Mouse (Mus musculus) kidney, postnatal 10 days (tissue): ENCODE measurements around the gene Slc25a4.
A peak's percentile ranks its signal among the peaks of the same experiment; 100 is the strongest.
"Not testable (repeated sequence)": the region's sequence is repeated elsewhere in the genome, so short reads cannot be mapped to it uniquely, and the experiment has no call there.

Experiments
- DNase-seq: peaks from one replicate; pipeline ENCODE4 v3.0.0; 2021; ENCODE audit warnings: mixed read lengths

Gene Slc25a4

DNA sequence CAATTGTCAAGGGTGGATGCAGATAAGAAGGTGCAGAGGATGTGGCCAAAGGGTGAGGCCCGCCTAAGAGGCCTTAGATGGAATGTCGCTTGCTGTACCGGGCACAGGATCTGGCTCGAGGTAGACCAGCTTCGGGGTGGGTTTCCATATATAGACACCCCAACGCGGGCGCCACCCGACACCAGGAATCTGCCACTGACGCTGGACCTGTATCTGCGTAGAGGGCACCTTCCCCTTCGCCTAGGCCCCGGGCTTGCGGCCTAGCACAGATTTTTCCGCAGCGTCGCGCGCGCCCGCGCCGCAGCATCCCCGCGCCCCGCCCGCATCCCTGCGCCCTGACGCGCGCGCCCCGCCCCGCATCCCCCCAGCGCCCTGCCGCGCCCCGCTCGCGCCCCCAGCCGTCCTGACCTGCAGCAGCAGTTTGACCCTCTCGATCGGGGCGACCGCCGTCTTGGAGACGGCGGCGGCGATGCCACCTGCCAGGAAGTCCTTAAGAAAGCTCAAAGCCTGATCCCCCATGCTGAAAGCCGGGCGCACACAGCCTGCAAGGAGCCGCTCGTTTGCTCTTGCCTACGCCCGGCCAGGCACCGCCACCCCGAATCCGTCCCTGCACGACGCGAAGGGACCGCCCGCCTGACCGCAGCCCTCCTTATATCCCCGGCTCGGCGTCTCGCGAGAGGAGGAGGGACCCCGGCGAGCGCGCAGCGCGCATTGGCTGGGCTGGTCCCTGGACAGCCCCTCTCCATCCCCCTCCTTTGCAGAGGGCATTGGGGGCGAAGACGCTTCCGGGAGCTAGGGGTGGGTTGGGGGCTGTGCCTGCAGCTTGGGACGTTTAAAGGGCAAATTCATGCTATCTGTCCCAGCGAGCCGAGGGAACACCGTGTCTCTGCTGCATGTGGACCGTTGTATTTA is at the start of gene Slc25a4:
Slc25a4 (minus strand) TSS at position 881 of the 912 bp plus-strand sequence.
- peak; percentile 98 for DNase-seq

DNA sequence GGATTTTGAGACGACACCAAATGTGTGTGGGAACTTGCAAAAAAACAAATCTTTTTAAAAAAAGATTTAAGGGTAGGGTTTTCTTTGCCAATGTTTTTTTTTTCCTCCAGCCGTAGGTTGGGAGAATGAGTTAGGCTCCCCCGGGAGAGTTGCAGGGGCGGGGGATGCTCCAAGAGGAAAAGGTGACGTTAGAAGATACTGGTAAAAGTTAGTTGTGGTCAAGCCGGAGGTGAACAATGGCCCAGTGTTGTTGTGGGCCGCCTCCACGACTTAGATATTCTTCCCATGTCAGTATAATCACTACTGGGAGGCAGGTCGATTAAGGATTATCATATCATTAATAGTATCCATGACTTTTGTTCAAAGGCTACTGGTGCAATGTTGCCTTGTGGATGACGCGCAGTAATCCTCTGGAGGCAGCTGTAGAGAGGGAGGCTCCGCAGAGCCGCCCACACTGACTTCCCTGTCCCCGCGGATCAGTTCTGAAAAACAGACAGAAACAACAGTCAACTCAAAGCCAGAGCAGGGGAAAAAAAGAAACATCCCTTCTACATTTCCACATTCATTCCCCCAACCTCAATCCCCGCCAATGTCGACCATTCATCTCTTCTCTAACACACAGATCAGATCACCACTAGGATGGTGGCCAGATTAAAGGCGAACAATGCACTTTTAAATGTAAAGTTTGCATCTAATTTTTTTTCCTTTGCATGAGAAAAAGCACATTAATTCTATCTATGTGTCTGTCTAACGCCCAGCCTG is 47.0 kb upstream of the Slc25a4 start:
- no peak for DNase-seq

DNA sequence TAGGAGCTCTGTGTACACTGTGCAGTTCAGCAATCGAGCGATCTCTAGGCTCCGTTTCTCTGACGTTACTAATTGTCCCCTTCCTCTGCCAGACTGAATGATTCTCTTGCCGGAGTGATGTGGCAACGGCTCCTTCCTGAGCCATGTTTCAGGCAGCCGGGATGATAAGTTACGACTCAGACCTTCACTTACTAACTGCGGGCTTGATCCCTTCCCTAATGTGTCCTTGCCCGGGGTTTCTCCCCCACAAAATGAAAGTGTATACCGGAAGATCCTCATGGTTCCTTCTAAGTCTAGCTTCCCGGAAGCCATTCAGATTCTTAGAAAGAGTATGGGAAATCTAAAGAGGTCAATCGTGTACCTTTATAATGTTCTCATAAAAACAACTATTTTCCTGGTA is 41.4 kb upstream of the Slc25a4 start:
- no peak for DNase-seq

DNA sequence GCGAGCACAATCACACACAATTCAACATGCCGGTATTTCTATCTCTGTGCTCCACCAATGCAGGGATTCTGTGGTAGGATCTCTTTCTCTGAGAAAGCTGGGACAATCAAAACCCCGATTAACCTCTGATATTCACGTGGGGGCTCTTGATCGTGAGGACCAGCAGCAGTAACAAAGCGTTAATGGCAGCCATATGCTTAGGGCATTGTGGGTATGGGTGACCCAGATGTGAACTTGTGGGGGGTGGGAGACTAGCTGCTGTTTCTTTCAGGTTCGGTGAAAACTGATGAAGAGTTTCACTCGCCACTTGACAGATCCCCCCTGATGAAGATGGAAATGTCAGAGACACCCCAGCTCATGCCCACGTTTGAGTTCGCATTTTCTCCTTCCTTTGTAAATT is 40.5 kb upstream of the Slc25a4 start:
- no peak for DNase-seq

DNA sequence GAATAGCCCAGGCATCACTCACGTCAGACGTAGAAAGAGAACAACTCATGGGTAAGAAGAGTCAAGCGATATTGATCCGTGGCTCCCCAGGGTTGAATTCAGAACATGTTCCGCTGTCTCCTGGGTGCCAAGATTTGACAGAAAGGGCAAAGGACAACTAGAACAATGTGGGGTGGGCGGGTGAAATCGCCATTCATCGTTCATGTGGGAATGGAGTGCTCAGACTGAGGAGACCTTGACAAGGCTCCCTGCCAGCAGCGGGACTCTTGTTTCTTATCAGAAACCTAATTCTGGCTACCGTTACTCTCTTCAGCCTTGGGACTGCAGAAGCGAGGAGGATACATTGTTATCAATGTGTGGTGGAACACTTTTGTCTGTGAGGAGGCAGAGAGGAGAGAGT is 35.3 kb upstream of the Slc25a4 start:
- DNase-seq = no peak

DNA sequence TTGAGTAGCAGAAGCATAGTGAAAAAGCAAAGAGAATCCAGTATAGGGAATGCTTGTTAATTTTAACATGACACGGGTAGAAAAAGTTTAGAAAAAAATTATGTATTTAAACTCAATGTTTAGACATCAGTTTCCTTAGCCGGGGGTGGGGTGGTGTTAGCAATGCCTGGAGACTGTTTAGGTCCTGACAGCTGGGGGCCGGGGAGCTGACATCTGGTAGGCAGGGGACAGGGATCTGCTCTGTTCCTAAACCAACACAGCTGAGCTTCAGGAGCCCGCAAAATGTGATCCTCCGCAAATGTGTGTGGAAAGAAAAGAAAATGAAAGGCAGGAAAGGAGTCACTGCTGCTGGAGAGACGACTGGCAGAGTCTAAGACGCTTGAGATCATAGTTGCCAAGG is 31.9 kb upstream of the Slc25a4 start:
- DNase-seq = no peak

DNA sequence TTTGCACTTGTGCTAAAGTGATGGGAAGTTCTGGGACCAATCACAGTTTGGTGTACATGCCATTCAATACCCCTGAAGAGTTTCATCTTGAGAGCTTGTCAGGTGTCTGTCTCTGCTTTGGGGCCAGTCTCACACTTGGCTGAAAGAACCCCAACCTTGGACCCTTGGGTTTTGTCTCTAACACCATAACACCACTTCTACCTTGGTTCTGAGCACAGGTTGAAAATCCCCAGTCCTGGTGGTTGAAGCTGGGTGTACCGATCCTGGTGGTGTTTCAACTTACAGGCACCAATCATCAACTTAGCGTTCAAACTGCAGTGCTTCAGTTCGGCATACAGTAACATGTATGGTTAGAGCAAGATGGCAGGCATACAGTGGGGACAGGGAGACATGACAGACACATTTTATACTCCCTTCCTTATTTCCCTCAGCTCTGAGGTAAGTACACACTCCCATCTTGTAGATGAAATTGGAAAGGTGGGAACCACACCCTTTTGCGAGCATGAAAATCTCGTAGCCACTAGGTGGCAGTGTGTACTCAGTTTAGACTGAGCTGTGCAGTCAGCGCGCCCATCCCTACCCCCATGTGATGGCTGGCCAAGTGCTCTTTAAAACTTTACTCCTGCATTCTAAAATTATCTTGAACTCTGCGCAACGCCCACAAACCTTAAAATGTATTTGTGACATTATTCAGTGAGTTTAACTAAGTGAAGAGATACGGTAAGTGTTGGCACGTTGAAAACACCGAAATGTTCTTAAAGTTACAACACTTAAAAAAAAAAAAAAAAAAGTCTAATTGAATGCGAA is 30.7 kb upstream of the Slc25a4 start:
- DNase-seq = peak; percentile 90

DNA sequence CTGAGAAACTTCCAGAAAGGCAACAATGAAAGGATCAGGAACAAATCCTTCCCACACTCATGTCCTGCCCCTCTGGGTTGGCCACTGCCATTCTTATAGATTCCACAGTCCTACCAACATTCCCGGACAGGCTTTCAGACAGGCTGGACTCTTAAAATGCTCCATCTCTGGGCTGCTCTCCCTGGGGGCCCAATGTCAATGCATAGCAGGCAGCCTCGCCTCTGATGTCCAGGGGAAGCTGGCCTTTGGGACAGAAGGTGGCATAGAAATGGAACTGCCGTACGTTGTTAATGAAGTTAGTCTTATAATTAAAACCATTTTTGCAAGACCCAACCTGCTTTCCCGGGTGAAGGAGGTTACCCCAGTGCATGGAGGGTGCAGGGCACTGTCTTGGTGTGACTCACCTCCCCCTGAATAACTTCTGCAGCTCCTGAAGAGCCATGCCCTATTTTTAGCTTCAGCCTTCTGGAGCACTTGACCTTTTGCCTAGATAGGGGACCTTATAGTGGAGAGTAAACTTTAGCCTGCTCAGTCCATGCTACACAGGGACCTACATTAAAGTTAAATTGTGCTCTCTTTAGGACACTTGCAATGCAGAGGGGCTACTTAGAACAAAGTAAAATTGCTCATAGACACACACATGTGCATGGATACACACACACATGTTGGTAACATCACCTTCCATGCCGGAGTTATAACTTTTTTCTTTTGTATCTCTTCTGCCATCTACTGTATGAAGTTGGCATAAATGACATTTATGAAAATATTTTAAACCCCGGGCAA is 25.5 kb upstream of the Slc25a4 start:
- DNase-seq = no peak

DNA sequence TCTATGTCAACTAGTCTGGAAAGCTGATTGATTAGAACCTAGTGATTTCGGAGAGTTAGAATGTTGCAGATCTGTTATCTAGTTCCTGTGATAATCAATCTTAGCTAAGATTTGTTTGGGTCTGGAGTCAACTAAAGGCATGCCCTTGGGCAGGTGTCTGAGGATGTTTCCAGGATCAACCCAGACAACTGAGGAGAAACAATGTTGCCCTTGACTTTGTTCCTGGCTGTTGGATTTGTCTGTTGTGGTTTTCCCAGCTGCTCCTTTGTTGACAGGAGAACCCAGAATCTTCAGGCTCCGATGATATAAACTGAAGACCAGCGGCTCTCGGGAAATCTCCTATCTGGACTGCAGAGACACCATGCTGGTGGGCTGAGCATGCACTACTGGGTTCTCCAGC is 23.7 kb upstream of the Slc25a4 start:
- DNase-seq = no peak

DNA sequence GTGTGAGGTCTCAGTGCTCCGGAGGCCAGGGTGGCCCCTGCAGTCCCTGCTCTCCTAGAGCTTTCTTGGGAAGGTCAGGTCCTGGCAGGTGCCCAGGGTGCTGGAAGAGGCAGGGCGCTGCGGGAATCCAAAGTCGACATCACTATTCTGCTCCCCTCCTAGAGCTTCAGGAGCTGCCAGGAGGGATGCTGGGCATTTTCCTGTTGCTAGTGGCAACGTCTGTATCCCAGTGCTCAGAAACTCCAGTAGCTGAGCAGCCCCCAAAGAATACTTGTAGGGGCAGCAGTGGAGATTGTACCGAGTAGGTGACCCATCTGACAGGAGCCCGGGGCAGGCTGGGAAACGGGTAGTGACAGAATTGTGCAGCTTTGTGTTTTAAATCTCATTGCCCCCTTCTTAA is 21.7 kb upstream of the Slc25a4 start:
- no peak for DNase-seq

DNA sequence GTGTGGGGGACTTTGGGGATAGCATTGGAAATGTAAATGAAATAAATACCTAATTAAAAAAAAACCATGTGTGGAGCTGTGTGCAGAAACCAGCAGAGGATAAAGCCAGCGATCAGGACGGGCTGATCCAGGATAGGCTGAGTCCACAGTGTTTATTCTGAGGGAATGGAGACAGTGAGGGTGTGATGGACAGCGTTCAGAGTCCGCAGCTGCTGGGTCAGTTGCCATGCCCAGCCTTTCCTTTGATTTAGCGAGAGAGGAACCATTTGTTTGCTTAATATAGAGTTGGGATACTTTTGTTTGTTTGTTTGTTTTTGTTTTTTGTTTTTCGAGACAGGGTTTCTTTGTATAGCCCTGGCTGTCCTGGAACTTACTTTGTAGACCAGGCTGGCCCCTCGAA is 20.9 kb upstream of the Slc25a4 start:
- DNase-seq = not testable (repeated sequence)

DNA sequence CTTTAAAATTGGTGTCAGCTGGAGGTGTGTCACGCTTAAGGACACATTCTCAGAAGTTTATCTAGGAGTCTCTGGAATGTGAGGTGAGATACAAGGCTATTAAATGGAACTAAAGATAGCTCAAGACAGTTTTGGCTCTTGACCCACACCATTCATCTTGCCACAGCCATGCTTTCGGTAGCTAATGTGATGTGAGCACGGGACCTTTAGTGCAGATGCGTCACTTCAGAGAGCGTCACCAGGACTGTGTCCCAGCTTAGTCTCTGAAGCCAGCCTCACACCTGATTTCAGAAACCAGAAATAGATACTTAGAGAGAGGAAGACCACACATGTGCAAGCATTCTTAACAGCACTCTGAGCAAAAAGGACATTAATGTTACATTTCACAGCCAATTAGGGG is 15.5 kb upstream of the Slc25a4 start:
- no peak for DNase-seq

DNA sequence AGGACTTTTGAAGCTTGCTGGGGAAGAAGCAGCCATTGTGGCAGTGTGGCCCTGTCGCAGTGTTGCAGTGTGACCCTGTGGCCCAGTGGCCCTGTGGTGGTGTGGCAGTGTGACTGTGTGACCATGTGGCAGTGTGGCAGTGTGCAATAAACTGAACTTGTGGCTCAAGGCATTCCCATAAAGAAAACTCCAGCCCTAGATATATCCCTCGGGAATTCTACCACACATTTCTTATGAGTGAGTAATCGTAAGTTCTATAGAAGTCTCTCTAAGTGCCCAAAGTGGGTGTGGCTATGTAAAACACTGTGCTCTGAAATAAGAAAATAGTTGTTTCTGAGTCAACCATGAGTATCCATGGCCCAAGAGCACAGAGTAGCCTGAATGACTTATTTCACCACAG is 14.4 kb upstream of the Slc25a4 start:
- no peak for DNase-seq

DNA sequence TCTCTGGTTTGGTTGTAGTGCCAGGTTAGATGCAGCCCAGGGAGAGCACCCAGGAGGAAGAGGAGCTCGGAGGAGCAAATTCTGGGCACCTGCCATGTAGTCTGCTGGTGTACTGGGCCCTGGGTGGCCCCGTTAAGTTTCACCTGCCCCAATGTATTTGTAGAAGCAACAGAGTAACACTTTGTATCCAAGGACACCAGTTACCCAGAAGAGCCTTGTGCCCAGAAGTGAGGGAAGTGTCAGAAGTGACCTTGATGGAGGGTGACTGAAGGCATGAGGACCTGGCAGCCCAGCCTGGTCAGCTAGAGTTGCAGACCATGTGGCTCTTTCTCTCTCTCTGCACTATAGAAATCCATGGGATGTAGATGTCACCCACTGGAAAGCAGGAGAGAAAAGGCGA is 9.5 kb upstream of the Slc25a4 start:
- DNase-seq = no peak

DNA sequence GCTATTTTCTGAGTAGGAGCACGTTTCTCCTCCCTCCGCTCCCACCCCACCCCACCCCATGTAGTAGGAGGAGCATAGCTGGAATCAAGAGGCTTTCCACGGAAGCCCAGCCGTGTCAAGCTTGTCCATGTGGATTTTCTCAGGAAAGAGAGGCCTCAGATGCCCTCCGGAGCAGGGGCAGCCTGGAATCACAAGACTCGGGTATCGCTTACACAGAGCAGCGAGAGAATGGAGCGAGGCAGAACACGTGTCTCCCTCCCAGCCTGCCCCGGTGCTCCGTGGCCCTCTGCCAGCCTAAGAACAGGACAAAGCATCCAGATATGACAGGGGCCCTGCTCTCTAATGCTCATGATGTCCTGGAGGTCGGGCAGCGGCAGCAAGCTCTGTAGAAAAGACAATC is 5.8 kb upstream of the Slc25a4 start:
- peak; percentile 79 for DNase-seq

DNA sequence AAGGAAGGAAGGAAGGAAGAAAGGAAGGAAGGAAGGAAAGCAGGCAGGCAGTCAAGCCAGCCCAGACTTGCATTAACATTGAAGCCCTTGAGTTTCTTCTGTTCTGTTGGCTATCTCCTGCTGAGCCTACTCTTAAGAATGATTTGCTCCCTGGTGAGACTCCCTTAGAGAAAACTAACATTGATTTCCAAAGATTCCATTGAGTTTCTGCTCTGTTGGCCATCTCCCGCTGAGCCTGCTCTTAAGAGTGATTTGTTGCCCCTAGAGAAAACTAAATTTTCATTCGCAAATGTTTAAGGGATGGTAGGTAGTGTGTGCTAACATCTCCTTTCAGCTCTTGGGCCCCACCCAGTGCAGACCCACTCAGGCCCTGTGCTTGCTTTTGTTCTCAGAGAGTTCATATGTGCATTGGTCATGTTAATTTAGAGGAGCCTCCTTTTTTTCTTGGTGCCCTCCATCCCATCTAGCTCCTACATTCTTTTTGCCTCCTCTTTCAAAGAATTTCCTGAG is 2.9 kb upstream of the Slc25a4 start:
- DNase-seq = no peak

DNA sequence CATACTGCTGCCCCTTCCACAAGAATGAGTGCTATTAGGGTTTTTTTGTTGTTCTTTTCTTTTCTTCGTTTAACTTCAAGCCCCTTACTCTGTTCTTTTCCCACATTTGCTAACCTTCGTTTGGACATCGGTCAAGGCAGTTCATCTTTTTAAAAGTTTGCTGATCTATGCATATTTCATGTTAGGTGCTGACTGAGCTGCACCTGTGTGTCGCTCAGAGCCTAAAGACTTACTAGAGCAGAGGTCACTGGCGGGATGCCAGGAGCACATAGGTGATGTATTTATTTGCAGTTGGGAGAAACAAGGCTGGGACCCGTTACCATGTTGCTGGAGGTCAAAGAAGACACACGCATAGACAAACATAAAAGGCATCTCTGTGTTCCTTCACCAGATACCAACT is 1.1 kb upstream of the Slc25a4 start:
- peak; percentile 83 for DNase-seq

DNA sequence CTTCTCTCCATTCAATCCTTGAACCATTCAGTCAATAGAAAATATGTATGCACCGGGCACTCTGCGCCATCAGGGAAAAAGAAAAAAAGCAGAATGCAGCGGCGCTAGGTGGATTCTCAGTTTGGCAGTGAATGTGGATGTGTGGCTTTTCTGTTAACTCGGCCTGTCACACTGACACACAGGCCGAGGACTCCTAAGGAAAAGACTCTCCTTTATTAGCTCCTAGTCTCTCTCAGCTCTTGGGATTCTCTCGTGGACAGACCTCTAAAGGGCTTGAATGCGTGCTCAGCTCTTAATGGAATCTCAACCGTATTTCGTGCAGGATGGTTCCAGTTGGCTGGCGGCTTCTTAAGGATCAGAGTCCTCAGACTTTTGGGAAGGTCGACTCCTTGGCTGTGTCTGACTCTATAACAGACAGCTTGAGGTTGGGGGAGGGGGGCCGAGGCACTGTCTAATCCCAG is 557 bp upstream of the Slc25a4 start:
- DNase-seq = peak; percentile 71

DNA sequence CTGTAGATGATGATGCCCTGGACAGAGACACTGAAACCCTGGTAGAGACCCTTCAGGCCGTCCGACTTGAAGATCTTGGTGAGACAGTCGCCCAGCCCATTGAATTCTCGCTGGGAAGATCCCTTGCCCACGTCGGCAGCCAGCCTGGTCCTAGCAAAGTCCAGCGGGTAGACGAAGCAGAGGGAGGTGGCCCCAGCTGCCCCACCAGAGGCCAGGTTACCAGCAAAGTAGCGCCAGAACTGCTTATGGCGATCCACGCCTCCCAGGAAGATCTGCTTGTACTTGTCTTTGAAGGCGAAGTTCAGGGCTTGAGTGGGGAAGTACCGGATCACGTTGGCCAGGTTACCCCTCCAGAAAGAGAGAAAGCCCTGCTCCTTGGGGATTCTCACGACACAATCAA is 2.0 kb downstream of the Slc25a4 start:
- peak; percentile 26 for DNase-seq

DNA sequence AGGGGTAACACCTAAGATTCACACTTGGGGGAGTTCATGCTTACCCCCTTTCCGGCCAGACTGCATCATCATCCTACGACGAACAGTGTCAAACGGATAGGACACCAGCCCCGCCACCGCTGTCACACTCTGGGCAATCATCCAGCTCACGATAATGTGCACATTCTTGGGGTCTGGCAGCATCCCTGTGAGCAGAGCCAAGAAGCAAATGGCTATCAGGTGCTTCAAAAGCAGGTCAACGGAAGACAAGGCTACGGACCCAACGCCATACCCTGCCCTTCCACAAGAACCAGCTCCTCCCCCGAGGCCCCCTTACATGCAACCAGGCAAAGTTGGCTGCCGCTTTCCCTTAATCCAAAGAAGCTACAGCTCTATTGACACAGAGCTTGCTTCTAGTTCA is 2.7 kb downstream of the Slc25a4 start:
- peak; percentile 57 for DNase-seq

DNA sequence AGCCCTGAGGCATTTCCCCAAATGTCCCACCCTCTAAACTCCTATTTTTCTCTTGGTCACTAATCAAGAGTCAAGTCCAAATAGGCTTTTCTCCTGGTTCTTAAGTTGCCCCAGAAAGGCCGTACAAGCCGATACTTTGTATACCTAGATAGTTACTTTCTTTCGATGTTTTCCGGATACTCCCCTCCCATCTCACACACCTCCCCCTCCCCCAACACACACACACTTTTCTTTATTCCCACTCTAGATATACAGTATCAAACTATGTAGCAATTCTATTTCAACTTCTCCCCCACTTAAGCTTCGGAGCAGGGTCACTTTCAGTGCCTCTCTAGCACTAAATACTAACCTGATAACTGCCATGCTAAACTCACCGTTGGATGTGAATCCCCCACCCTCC is 5.0 kb downstream of the Slc25a4 start:
- DNase-seq = no peak

DNA sequence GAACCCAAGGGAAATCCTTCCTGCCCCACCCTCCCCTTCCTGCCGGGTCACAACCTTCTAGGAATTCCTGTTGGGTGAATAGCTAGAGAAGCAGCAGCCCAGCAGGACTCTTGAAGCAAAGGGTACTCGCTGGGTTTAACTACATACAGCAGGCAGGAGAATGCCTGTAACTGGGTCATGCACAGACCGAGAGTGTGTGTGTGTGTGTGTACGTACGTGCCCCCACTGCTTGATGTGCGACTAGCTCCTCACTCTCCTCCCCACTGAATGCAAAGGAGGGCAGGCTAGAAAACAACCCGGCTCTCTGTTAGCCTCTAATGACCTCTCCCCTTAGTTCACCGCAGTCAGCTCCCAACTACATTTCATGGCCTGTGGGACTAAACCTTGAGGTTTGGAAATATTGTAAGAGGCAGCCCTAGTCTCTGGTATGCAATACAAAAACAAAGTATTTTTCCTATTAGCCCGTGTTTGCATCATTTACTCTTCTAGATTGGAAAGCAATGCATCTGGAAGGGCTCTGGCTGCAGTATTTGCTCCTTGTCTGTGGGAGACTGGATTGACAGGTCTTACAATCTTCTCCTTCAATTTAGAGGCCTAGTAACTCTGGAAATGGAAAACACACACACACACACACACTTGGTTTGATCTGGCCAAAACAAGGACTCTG is 6.0 kb downstream of the Slc25a4 start:
- DNase-seq = no peak
